Mouse (Mus musculus) kidney, postnatal 0 days (tissue): ENCODE results near the gene Entpd1. TPM values are rescaled to one million over a fixed set of nuclear protein-coding genes. Genes with fewer than 3 reads are reported as not detected.
"Not testable (repeated sequence)": the region's sequence is repeated elsewhere in the genome, so short reads cannot be mapped to it uniquely, and the experiment has no call there.

Source experiments
- ATAC-seq: fragments of 200-750 bp; cut with Nextera tagmentation; replicated peaks from 2 replicates; pipeline ENCODE4 v1.8.0; 2017; ENCODE audit warnings: low read depth, moderate number of reproducible peaks, moderate TSS enrichment, moderate library complexity; ENCODE audit not compliant: low FRiP score
- DNase-seq: peaks from one replicate; pipeline ENCODE4 v3.0.0-alpha.2; 2016; ENCODE audit warnings: low spot score
- H3K27ac ChIP-seq: fragments of 300-500 bp; sonication (generic); 2 replicates; pipeline ENCODE4 v1.5.1; 2014; ENCODE audit warnings: mild to moderate bottlenecking
- H3K27me3 ChIP-seq: fragments of 300-500 bp; sonication (generic); 2 replicates; pipeline ENCODE4 v1.6.1; 2014; ENCODE audit warnings: low read length, mixed read lengths; ENCODE audit not compliant: insufficient read depth
- H3K36me3 ChIP-seq: fragments of 300-500 bp; sonication (generic); 2 replicates; pipeline ENCODE4 v1.6.1; 2014; ENCODE audit warnings: low read length, mixed read lengths; ENCODE audit not compliant: insufficient read depth
- H3K4me1 ChIP-seq: fragments of 300-500 bp; sonication (generic); replicated peaks from 2 replicates; pipeline ENCODE4 v1.6.1; 2014; ENCODE audit warnings: antibody characterized with exemption, low read length, mixed read lengths; ENCODE audit not compliant: insufficient read depth
- H3K4me2 ChIP-seq: fragments of 300-500 bp; sonication (generic); 2 replicates; pipeline ENCODE4 v1.6.1; 2014; ENCODE audit warnings: mild to moderate bottlenecking, low read length, moderate library complexity, mixed read lengths
- H3K4me3 ChIP-seq: fragments of 300-500 bp; sonication (generic); replicated peaks from 2 replicates; pipeline ENCODE4 v1.5.1; 2014; ENCODE audit warnings: low read depth, low read length
- H3K9ac ChIP-seq: fragments of 300-500 bp; sonication (generic); 2 replicates; pipeline ENCODE4 v1.6.1; 2014; ENCODE audit warnings: low read depth, low read length
- H3K9me3 ChIP-seq: fragments of 300-500 bp; sonication (generic); replicated peaks from 2 replicates; pipeline ENCODE4 v1.6.1; 2016; ENCODE audit warnings: low read length, inconsistent platforms, mixed read lengths
- CTCF ChIP-seq: IDR thresholded peaks from 2 replicates; pipeline ENCODE4 v1.5.1; 2016; ENCODE audit warnings: antibody characterized with exemption, low read depth, mild to moderate bottlenecking, moderate library complexity
- WGBS: fragments of 180-500 bp; shearing (Covaris S2); extraction: QIAGEN DNeasy Blood & Tissue Kit; methylation state at CpG from one replicate; pipeline ENCODE4 v1.1.7; 2014; 5-methylcytosine and 5-hydroxymethylcytosine counted together
- polyA plus RNA-seq: library from polyadenylated mRNA; unstranded; fragments of >200 nt; fragmentation: Nextera tagmentation; extraction: Ambion mirVana; gene quantifications from 2 replicates; pipeline ENCODE4 v1.2.1, GENCODE M21; 2015

Gene Entpd1
- polyA plus RNA-seq, 1 experiment from 2014 or later, result 9.1 TPM

DNA sequence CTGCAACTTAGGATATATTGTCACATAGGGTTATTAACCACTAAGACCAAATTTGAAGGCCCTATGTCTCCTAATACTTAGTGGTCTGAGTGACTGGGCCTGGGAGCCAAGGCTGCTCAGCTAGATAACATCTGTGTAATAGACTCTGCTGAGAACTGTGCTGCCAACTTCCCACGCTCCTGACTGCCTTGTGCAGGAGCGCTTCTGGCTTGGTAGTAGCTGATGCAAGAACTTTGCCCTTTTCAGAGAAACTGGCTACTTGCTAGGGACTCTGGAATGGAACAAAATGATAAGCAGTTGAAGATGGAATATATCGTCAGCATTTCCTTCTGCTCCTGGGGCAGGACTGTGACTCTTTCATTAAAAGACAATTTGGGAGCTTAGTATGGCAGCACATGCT lies 16.9 kb upstream of the Entpd1 start:
- 79% methylated on average over 3 of the region's 3 CpGs for WGBS
- no peaks in the 10 kb centered on the region for H3K27me3 ChIP-seq
- H3K36me3 ChIP-seq, result 0 out of 2 replicates have a peak, but pooled peaks cover 4% of the 10 kb centered on the region
- no peak for TF ChIP-seq CTCF
- DNase-seq (no peak), ATAC-seq (no peak)
- H3K4me1 ChIP-seq, result no peaks in the 10 kb centered on the region
- no peak overlapping the region for H3K4me2 ChIP-seq
- no peak overlapping the region for H3K9ac ChIP-seq
- H3K27ac ChIP-seq, result no peak overlapping the region
- H3K4me3 ChIP-seq, result no peak overlapping the region
- H3K9me3 ChIP-seq, result no peaks in the 10 kb centered on the region

DNA sequence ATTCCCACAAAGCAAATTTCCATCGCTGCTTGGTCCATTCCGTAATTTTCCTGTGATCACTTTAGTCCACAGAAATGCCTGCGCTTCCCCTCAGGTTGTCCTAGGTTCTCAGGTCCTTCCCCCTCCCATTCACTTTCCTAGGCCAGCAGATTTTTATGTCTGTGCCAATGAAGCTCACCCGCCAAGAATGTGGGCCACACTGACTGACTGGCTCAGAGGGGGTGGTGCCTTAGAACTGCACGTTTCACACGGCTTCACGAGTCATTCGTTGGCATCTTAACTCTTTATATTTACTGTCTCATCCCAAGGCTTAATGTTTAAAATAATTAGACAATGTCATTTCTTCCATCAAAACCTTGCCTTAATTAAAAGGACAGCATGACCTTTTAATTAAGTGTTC lies 16.3 kb upstream of the Entpd1 start:
- no peaks in the 10 kb centered on the region for H3K27me3 ChIP-seq
- H3K4me2 ChIP-seq, result no peak overlapping the region
- H3K4me1 ChIP-seq, result no peaks in the 10 kb centered on the region
- no peak overlapping the region for H3K9ac ChIP-seq
- DNase-seq, result no peak
- no peak for ATAC-seq
- H3K9me3 ChIP-seq, result no peaks in the 10 kb centered on the region
- H3K27ac ChIP-seq, result no peak overlapping the region
- no peak for TF ChIP-seq CTCF
- WGBS, result 79% methylated on average over 8 of the region's 8 CpGs
- 0 out of 2 replicates have a peak, but pooled peaks cover 4% of the 10 kb centered on the region for H3K36me3 ChIP-seq
- H3K4me3 ChIP-seq, result no peak overlapping the region

DNA sequence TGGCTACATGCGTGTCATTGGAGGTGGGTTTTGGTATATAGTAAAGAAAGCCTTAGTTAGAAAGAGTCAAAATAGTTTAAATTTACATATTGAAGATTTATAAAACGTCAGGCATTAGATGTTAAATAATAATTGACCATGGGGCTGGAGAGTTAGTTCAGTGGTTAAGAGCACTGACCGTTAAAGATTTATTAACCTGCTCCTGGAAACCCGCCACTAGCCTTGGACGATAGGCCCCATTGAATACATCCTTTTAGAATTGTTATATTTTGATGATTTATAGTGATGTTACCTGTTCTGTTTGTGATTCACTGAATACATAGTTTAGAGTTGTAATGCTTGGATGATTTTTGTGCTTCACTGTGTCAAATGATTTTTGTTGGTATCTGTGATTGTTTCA lies 11.3 kb upstream of the Entpd1 start:
- 72% methylated on average over 5 of the region's 5 CpGs for WGBS
- H3K4me2 ChIP-seq, H3K4me3 ChIP-seq, H3K4me1 ChIP-seq, H3K27ac ChIP-seq, H3K9ac ChIP-seq, H3K27me3 ChIP-seq, ATAC-seq, DNase-seq, H3K9me3 ChIP-seq: not testable (repeated sequence)
- peaks cover 18% of the 10 kb centered on the region; the same call in 1 of the 2 replicates for H3K36me3 ChIP-seq

DNA sequence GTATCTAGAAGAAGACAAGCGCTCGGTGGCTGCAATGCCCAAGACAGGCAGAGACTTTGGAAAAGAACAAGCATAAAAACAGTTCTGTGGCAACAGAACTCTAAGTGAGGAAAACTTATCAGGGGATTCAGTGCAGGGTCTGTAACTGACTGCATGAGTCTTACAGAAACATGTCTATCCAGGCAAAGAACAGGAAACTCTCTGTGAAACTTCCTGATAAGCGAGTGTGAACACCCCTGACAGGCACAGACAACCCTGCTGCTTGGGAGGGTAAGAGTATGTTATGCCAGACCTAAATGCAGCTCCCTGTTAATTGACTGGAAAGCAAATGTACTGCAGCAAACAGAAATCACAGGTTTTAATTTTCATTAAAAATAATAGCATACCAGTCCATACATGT lies 10.3 kb upstream of the Entpd1 start:
- Histone ChIP-seq H3K27ac (no peak overlapping the region), H3K4me2 (no peak overlapping the region), H3K27me3 (no peaks in the 10 kb centered on the region), H3K4me1 (no peaks in the 10 kb centered on the region), H3K9ac (no peak overlapping the region), H3K4me3 (no peak overlapping the region), H3K9me3 (no peaks in the 10 kb centered on the region), H3K36me3 (peaks cover 19% of the 10 kb centered on the region; the same call in 1 of the 2 replicates)
- no peak for TF ChIP-seq CTCF
- 85% methylated on average over 3 of the region's 3 CpGs for WGBS
- DNase-seq (no peak), ATAC-seq (no peak)

DNA sequence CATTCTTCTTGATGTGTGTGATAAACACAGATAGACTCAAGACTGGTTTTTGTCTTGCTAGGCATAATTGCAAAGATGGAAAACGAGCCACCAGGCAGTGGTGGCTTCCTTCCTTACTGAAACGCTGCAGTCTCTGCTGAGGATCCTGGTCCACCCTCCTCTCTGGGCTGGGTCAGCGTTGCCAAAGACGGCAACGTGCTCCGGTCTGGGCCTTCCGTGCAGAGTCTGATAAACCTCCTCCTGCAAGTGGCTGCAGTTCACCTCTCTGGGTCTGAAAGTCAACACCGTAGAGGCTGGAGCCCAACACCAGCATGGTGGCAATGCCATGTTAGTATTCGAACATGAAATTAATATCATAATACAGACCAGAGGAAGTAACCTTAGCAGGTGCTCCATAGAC lies 7.0 kb upstream of the Entpd1 start:
- DNase-seq (no peak), ATAC-seq (no peak)
- no peak for TF ChIP-seq CTCF
- no peak overlapping the region for H3K27ac ChIP-seq
- H3K36me3 ChIP-seq, result peaks cover 38% of the 10 kb centered on the region
- WGBS, result 92% methylated on average over 9 of the region's 9 CpGs
- no peak overlapping the region for H3K4me3 ChIP-seq
- H3K9ac ChIP-seq, result no peak overlapping the region
- no peak overlapping the region for H3K4me2 ChIP-seq
- no peaks in the 10 kb centered on the region for H3K9me3 ChIP-seq
- no peaks in the 10 kb centered on the region for H3K27me3 ChIP-seq
- no peaks in the 10 kb centered on the region for H3K4me1 ChIP-seq

DNA sequence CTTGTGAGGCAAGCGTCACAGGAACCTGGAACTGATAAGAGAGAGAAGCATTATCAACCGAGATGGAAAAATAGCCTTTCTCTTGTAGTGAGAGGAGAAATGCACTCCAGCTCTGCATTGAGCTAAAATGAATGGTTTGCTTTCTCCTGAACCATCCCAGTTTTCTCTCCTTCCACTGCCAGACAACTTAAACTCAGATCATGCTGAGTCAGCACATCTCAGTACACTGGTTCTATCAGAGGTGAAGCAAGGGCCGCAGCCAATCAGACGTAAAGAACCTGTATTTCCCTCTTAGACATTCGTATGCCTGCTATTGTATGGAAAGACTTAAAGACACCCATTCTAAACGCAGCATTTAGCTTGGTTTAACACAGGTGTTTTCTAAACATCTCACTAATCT lies 4.5 kb upstream of the Entpd1 start:
- Histone ChIP-seq H3K36me3 (peaks cover 32% of the 10 kb centered on the region), H3K9me3 (no peaks in the 10 kb centered on the region), H3K27me3 (no peaks in the 10 kb centered on the region), H3K9ac (no peak overlapping the region), H3K27ac (no peak overlapping the region), H3K4me2 (no peak overlapping the region), H3K4me1 (0 out of 2 replicates have a peak, but pooled peaks cover 4% of the 10 kb centered on the region), H3K4me3 (no peak overlapping the region)
- no peak for TF ChIP-seq CTCF
- no peak for DNase-seq
- no peak for ATAC-seq
- 91% methylated on average over 6 of the region's 6 CpGs for WGBS

DNA sequence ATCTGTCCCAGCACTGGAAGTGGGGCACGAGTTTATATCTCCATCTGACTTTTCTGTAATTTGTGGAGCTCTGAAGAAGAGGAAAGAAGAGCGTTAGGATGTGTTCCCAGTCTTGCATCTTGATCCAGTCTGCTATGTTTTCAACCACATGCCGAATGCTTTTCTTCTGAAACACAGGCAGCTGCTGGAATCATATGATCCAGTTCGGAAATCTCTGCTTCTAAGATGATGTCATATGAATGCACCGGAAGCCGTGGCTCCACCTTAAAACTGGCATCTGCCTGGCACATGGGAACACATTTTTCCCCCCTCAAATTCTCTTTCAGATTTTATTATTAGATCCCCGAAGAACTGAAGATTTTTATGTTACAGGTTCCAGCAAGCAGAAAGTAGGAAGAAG lies 2.6 kb downstream of the Entpd1 start:
- ATAC-seq, result no peak
- Histone ChIP-seq H3K27ac (no peak overlapping the region), H3K9ac (no peak overlapping the region), H3K9me3 (no peaks in the 10 kb centered on the region), H3K4me2 (no peak overlapping the region), H3K27me3 (no peaks in the 10 kb centered on the region), H3K4me3 (no peak overlapping the region), H3K4me1 (0 out of 2 replicates have a peak, but pooled peaks cover 4% of the 10 kb centered on the region), H3K36me3 (no peaks in the 10 kb centered on the region)
- 71% methylated on average over 7 of the region's 7 CpGs for WGBS
- no peak for TF ChIP-seq CTCF
- DNase-seq, result no peak
